Mouse (Mus musculus) midbrain, embryonic 11.5 days (tissue): ENCODE measurements around the gene Gm5142. TPM values are rescaled to one million over a fixed set of nuclear protein-coding genes. Genes with fewer than 3 reads are reported as not detected.
A peak's percentile ranks its signal among the peaks of the same experiment; 100 is the strongest.

Source experiments
- ATAC-seq: fragments of 200-750 bp; cut with Nextera tagmentation; 2 replicates; pipeline ENCODE4 v1.8.0; 2017; ENCODE audit warnings: moderate TSS enrichment, moderate library complexity; ENCODE audit not compliant: low FRiP score
- DNase-seq: peaks from one replicate; pipeline ENCODE4 v3.0.0; 2015; ENCODE audit warnings: low spot score; ENCODE audit errors: missing footprints
- H3K27ac ChIP-seq: fragments of 300-500 bp; sonication (generic); 2 replicates; pipeline ENCODE4 v1.5.1; 2014; ENCODE audit warnings: low read depth, low read length
- H3K27me3 ChIP-seq: fragments of 300-500 bp; sonication (generic); 2 replicates; pipeline ENCODE4 v1.6.1; 2014; ENCODE audit warnings: mild to moderate bottlenecking, low read length, moderate library complexity, mixed read lengths; ENCODE audit not compliant: control insufficient read depth, insufficient read depth
- H3K36me3 ChIP-seq: fragments of 300-500 bp; sonication (generic); 2 replicates; pipeline ENCODE4 v1.6.1; 2014; ENCODE audit warnings: mild to moderate bottlenecking, low read length, moderate library complexity, mixed read lengths; ENCODE audit not compliant: control insufficient read depth, insufficient read depth
- H3K4me1 ChIP-seq: fragments of 300-500 bp; sonication (generic); 2 replicates; pipeline ENCODE4 v1.6.1; 2014; ENCODE audit warnings: low read length; ENCODE audit not compliant: control insufficient read depth, insufficient read depth
- H3K4me2 ChIP-seq: fragments of 300-500 bp; sonication (generic); 2 replicates; pipeline ENCODE4 v1.6.1; 2014; ENCODE audit warnings: mild to moderate bottlenecking, moderate library complexity
- H3K4me3 ChIP-seq: fragments of 300-500 bp; sonication (generic); 2 replicates; pipeline ENCODE4 v1.5.1; 2014; ENCODE audit warnings: low read depth, low read length
- H3K9ac ChIP-seq: fragments of 300-500 bp; sonication (generic); 2 replicates; pipeline ENCODE4 v1.6.1; 2014; ENCODE audit warnings: low read length
- H3K9me3 ChIP-seq: fragments of 300-500 bp; sonication (generic); 2 replicates; pipeline ENCODE4 v1.6.1; 2016; ENCODE audit warnings: low read length; ENCODE audit not compliant: control insufficient read depth
- WGBS: fragments of 180-500 bp; shearing (Covaris S2); extraction: QIAGEN DNeasy Blood & Tissue Kit; methylation state at CpG from one replicate; pipeline ENCODE4 v1.1.7; 2014; 5-methylcytosine and 5-hydroxymethylcytosine counted together
- polyA plus RNA-seq: library from polyadenylated mRNA; unstranded; fragments of >200 nt; fragmentation: Nextera tagmentation; extraction: Ambion mirVana; gene quantifications from 2 replicates; pipeline ENCODE4 v1.2.1, GENCODE M21; 2014

The Gm5142 gene
- not detected in 2 replicates for polyA plus RNA-seq

- Histone ChIP-seq H3K36me3 (no peaks in the 10 kb centered on the region), H3K4me2 (no peak within 1 kb of the TSS), H3K9me3 (no peaks in the 10 kb centered on the region), H3K4me3 (no peak within 1 kb of the TSS), H3K27me3 (no peaks in the 10 kb centered on the region), H3K27ac (no peak within 1 kb of the TSS), H3K4me1 (no peaks in the 10 kb centered on the region), H3K9ac (no peak within 1 kb of the TSS)
- DNase-seq (no peak), ATAC-seq (no peak)
- 92% methylated on average over 3 of the region's 3 CpGs for WGBS
These were observed at the start of gene Gm5142 for GRCm38 (mm10) chr14:59178649-59179048. Gene Gm5142 (minus strand): TSS chr14:59178749.

- DNase-seq (no peak), ATAC-seq (no peak)
These were observed 47.7 kb upstream of the Gm5142 start for GRCm38 (mm10) chr14:59226240-59226639.

GRCm38 (mm10) chr14:59219241-59219640, 40.7 kb upstream of the Gm5142 start:
- peaks cover 20% of the 10 kb centered on the region for H3K36me3 ChIP-seq
- H3K9me3 ChIP-seq, result no peaks in the 10 kb centered on the region
- H3K27me3 ChIP-seq, result no peaks in the 10 kb centered on the region
- DNase-seq (no peak), ATAC-seq (no peak)
- no peak overlapping the region for H3K9ac ChIP-seq
- no peaks in the 10 kb centered on the region for H3K4me1 ChIP-seq
- no peak overlapping the region for H3K4me2 ChIP-seq
- H3K4me3 ChIP-seq, result no peak overlapping the region
- WGBS, result 88% methylated on average over 3 of the region's 3 CpGs
- H3K27ac ChIP-seq, result no peak overlapping the region

More at GRCm38 (mm10) chr14:59226240-59226639, 47.7 kb upstream of the Gm5142 start:
- Histone ChIP-seq H3K9ac (no peak overlapping the region), H3K4me1 (no peaks in the 10 kb centered on the region), H3K27ac (no peak overlapping the region), H3K27me3 (no peaks in the 10 kb centered on the region), H3K4me2 (no peak overlapping the region), H3K4me3 (no peak overlapping the region), H3K36me3 (peaks cover 29% of the 10 kb centered on the region), H3K9me3 (no peaks in the 10 kb centered on the region)
- 94% methylated on average over 11 of the region's 11 CpGs for WGBS

- Histone ChIP-seq H3K9ac (no peak overlapping the region), H3K4me2 (no peak overlapping the region), H3K4me1 (peaks cover 17% of the 10 kb centered on the region), H3K27ac (no peak overlapping the region), H3K27me3 (no peaks in the 10 kb centered on the region), H3K36me3 (0 out of 2 replicates have a peak, but pooled peaks cover 4% of the 10 kb centered on the region), H3K4me3 (no peak overlapping the region), H3K9me3 (no peaks in the 10 kb centered on the region)
- WGBS, result 94% methylated on average over 2 of the region's 2 CpGs
- no peak for ATAC-seq
- no peak for DNase-seq
These were observed 31.3 kb upstream of the Gm5142 start for GRCm38 (mm10) chr14:59209816-59210215.

- H3K9me3 ChIP-seq, result no peaks in the 10 kb centered on the region
- WGBS, result 90% methylated on average over 7 of the region's 7 CpGs
- H3K4me3 ChIP-seq, result no peak overlapping the region
- no peak for DNase-seq
- peaks cover 26% of the 10 kb centered on the region for H3K4me1 ChIP-seq
- no peaks in the 10 kb centered on the region for H3K27me3 ChIP-seq
- H3K27ac ChIP-seq, result no peak overlapping the region
- no peak overlapping the region for H3K4me2 ChIP-seq
- H3K36me3 ChIP-seq, result 0 out of 2 replicates have a peak, but pooled peaks cover 4% of the 10 kb centered on the region
- no peak for ATAC-seq
- no peak overlapping the region for H3K9ac ChIP-seq
These were observed 30.5 kb upstream of the Gm5142 start for GRCm38 (mm10) chr14:59209003-59209402.

- ATAC-seq (peak; percentile 36; the same call in 1 of the 2 replicates), DNase-seq (peak; percentile 91)
- peaks cover 40% of the 10 kb centered on the region for H3K4me1 ChIP-seq
- peak overlapping the region; percentile 2; the same call in 1 of the 2 replicates for H3K9ac ChIP-seq
- no peak overlapping the region for H3K4me3 ChIP-seq
- 24% methylated on average over 10 of the region's 10 CpGs for WGBS
- H3K27ac ChIP-seq, result peak overlapping the region; percentile 83
- no peaks in the 10 kb centered on the region for H3K36me3 ChIP-seq
- no peaks in the 10 kb centered on the region for H3K27me3 ChIP-seq
- H3K4me2 ChIP-seq, result peak overlapping the region; percentile 38
- H3K9me3 ChIP-seq, result no peaks in the 10 kb centered on the region
These were observed 27.5 kb upstream of the Gm5142 start for GRCm38 (mm10) chr14:59205976-59206583.

- no peaks in the 10 kb centered on the region for H3K36me3 ChIP-seq
- peaks cover 40% of the 10 kb centered on the region for H3K4me1 ChIP-seq
- no peak overlapping the region for H3K4me3 ChIP-seq
- H3K27me3 ChIP-seq, result no peaks in the 10 kb centered on the region
- ATAC-seq, result no peak
- WGBS, result 14% methylated on average over 7 of the region's 7 CpGs
- H3K27ac ChIP-seq, result peak overlapping the region; percentile 83
- peak overlapping the region; percentile 38 for H3K4me2 ChIP-seq
- H3K9me3 ChIP-seq, result no peaks in the 10 kb centered on the region
- H3K9ac ChIP-seq, result peak overlapping the region; percentile 58
- DNase-seq, result peak; percentile 91
These were observed 26.9 kb upstream of the Gm5142 start for GRCm38 (mm10) chr14:59205461-59205860.

GRCm38 (mm10) chr14:59201604-59202215, 23.2 kb upstream of the Gm5142 start:
- ATAC-seq (no peak), DNase-seq (peak; percentile 97)
- Histone ChIP-seq H3K27ac (peak overlapping the region; percentile 96), H3K27me3 (no peaks in the 10 kb centered on the region), H3K9ac (peak overlapping the region; percentile 98), H3K4me1 (peaks cover 40% of the 10 kb centered on the region), H3K4me3 (peak overlapping the region; percentile 88), H3K36me3 (no peaks in the 10 kb centered on the region), H3K9me3 (no peaks in the 10 kb centered on the region), H3K4me2 (peak overlapping the region; percentile 48)
- WGBS, result under 1% methylated on average over 21 of the region's 21 CpGs
